Mouse (Mus musculus): Measurements from ENCODE around the gene Pdha1.

- TF ChIP-seq CTCF (IDR thresholded peaks at IDR 0.05; ENCODE audit: low read depth) (peak; percentile 38), EP300 (IDR thresholded peaks at IDR 0.05; ENCODE audit: low read depth) (no peak)
Observed at GRCm38 (mm10) chrX:160179032-160179431, 40.8 kb upstream of the Pdha1 start.
